27 mouse cellular contexts compared by ENCODE assay signal in the genomic region with DNA sequence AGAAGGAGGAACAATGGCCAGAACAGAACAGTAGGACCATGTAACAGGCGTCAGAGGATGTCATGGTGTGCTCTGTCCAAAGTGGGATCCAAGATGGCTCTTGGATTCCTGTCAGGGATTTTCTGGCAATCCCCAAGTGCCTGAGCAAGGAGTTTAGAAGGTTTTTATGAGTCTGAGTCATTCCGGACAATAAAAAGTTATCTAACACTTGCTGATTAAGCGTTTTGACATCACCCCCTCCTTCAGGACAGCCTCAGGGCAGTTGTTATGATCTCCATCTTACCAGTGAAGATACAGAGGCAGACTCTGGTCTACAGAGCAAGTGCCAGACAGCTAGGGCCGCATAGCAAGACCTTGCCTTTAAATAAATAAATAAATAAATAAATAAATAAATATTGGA. TPM values are rescaled to one million over a fixed set of nuclear protein-coding genes. Genes with fewer than 3 reads are reported as not detected.
DNase-seq lines count a peak whose midpoint lies in the region; ATAC-seq and TF ChIP-seq lines count a peak whose summit lies in the region.
"Had no signal": no experiment of that assay in that cellular context is flagged by ENCODE, and none has a peak within 500 bp of the region (broad histone marks: within the 10 kb centered on the region; RNA-seq: fewer than 3 reads in every experiment).

No protein-coding gene starts in this region.

- no peak overlapping the region for H3K4me2 ChIP-seq in intestine, embryonic 16.5 days (ENCODE audit: low read depth, low read length)
- H3K4me2 ChIP-seq: embryonic facial prominence, embryonic 12.5 days; embryonic facial prominence, embryonic 15.5 days; heart, embryonic 13.5 days; hindbrain, embryonic 14.5 days had no signal

- 66% methylated on average over 4 of the region's 4 CpGs for WGBS in intestine, embryonic 16.5 days
- WGBS in small intestine, adult 2 months, result 34% methylated on average over 4 of the region's 4 CpGs
- WGBS in cerebellum, adult 2 months, result 86% methylated on average over 4 of the region's 4 CpGs

- ATAC-seq in intestine, embryonic 16.5 days, result peak; percentile 65
- ATAC-seq in monocyte, adult 5-6 weeks (replicated peaks; ENCODE audit: insufficient number of reproducible peaks, low FRiP score, low TSS enrichment, poor library complexity, severe bottlenecking), result no peak
- ATAC-seq: forebrain, embryonic 14.5 days; forebrain, postnatal 0 days; hindbrain, postnatal 0 days; inflammation-experienced regulatory T-cells, adult 6 months; Patski had no signal

- H3K27ac ChIP-seq in intestine, embryonic 16.5 days (ENCODE audit: low read length), result no peak overlapping the region
- H3K27ac ChIP-seq in small intestine, adult 2 months (ENCODE audit: insufficient read depth, low read depth, low read length), result peak overlapping the region; percentile 94
- H3K27ac ChIP-seq in cerebellum, adult 2 months (ENCODE audit: insufficient read depth, low read length), result no peak overlapping the region
- H3K27ac ChIP-seq: embryonic facial prominence, embryonic 12.5 days; embryonic facial prominence, embryonic 15.5 days; heart, adult 2 months; heart, embryonic 10.5 days; heart, embryonic 13.5 days; hindbrain, embryonic 14.5 days; hindbrain, postnatal 0 days had no signal

- no peaks in the 10 kb centered on the region for H3K9me3 ChIP-seq in intestine, embryonic 16.5 days (ENCODE audit: control insufficient read depth, low read length)
- H3K9me3 ChIP-seq: embryonic facial prominence, embryonic 12.5 days; embryonic facial prominence, embryonic 15.5 days; heart, embryonic 10.5 days; heart, embryonic 13.5 days had no signal

- H3K36me3 ChIP-seq in intestine, embryonic 16.5 days (ENCODE audit: control insufficient read depth, insufficient read depth, low read length), result no peaks in the 10 kb centered on the region
- no peaks in the 10 kb centered on the region for H3K36me3 ChIP-seq in small intestine, adult 2 months (ENCODE audit: control insufficient read depth, insufficient read depth, low read length)
- H3K36me3 ChIP-seq: embryonic facial prominence, embryonic 12.5 days; embryonic facial prominence, embryonic 15.5 days; heart, embryonic 10.5 days; heart, embryonic 13.5 days had no signal

- H3K9ac ChIP-seq in intestine, embryonic 16.5 days (ENCODE audit: low read depth, low read length), result no peak overlapping the region
- H3K9ac ChIP-seq: embryonic facial prominence, embryonic 12.5 days; embryonic facial prominence, embryonic 15.5 days; forebrain, postnatal 0 days; heart, embryonic 13.5 days; hindbrain, embryonic 14.5 days had no signal

- no peak overlapping the region for H3K4me3 ChIP-seq in intestine, embryonic 16.5 days (ENCODE audit: low read length)
- no peak overlapping the region for H3K4me3 ChIP-seq in small intestine, adult 2 months (ENCODE audit: low read depth, low read length)
- H3K4me3 ChIP-seq in cerebellum, adult 2 months (replicated peaks; ENCODE audit: insufficient read depth, low read depth, low read length), result no peak overlapping the region
- H3K4me3 ChIP-seq: embryonic facial prominence, embryonic 12.5 days; embryonic facial prominence, embryonic 15.5 days; heart, adult 2 months; heart, embryonic 10.5 days; heart, embryonic 13.5 days had no signal

- peaks cover 4% of the 10 kb centered on the region; the same call in 1 of the 2 replicates for H3K4me1 ChIP-seq in intestine, embryonic 16.5 days (ENCODE audit: control insufficient read depth, insufficient read depth, low read length)
- H3K4me1 ChIP-seq in small intestine, adult 2 months (ENCODE audit: control insufficient read depth, insufficient read depth, insufficient read length, low read length), result peaks cover 37% of the 10 kb centered on the region
- H3K4me1 ChIP-seq in cerebellum, adult 2 months (ENCODE audit: control insufficient read depth, insufficient read depth, low read length), result no peaks in the 10 kb centered on the region
- H3K4me1 ChIP-seq: embryonic facial prominence, embryonic 12.5 days; embryonic facial prominence, embryonic 15.5 days; heart, embryonic 10.5 days had no signal

- DNase-seq in 3T3-L1 (ENCODE audit: low read depth, low spot score), result peak; percentile 62
- peak; percentile 23 for DNase-seq in NIH3T3 (ENCODE audit: low read depth)
- no peak for DNase-seq in gastrocnemius, postnatal 10 days
- no peak for DNase-seq in cerebellum, adult 2 months
- DNase-seq: adrenal gland, adult 2 months; adrenal gland, postnatal 14 days; B cell, adult 2 months; cerebellum, adult 11 months; cerebellum, adult 8-10 months; cerebellum, postnatal 14 days; forebrain, postnatal 0 days; gastrocnemius, postnatal 36 days; heart, adult 2 months; heart, postnatal 14 days; heart, postnatal 4 days had no signal

- H3K27me3 ChIP-seq in intestine, embryonic 16.5 days (replicated peaks; ENCODE audit: control insufficient read depth, insufficient read depth, low read length), result no peaks in the 10 kb centered on the region
- H3K27me3 ChIP-seq in small intestine, adult 2 months (ENCODE audit: control insufficient read depth, insufficient read depth, low read length), result no peaks in the 10 kb centered on the region
- H3K27me3 ChIP-seq in cerebellum, adult 2 months (ENCODE audit: control insufficient read depth, insufficient read depth, low read length), result no peaks in the 10 kb centered on the region
- H3K27me3 ChIP-seq: embryonic facial prominence, embryonic 12.5 days; embryonic facial prominence, embryonic 15.5 days; Patski had no signal

- TF ChIP-seq CTCF in small intestine, adult 2 months (IDR thresholded peaks at IDR 0.05; ENCODE audit: extremely low read depth, insufficient read length, insufficient replicate concordance, low read depth, low read length), result no peak
- no peak for TF ChIP-seq CTCF in cerebellum, adult 2 months (IDR thresholded peaks at IDR 0.05; ENCODE audit: borderline replicate concordance, insufficient read depth, low read depth, low read length)

- no peak for TF ChIP-seq POLR2A in small intestine, adult 2 months (IDR thresholded peaks at IDR 0.05; ENCODE audit: low read depth, low read length)
- TF ChIP-seq POLR2A in cerebellum, adult 2 months (IDR thresholded peaks at IDR 0.05; ENCODE audit: borderline replicate concordance, insufficient read depth, low read length), result no peak

RNA-seq across cellular contexts. Expression of gene Nek6, which starts 42.6 kb away (rescaled TPM):
- polyA plus RNA-seq in intestine, embryonic 16.5 days (2015; fragmentation: Nextera tagmentation; extraction: Ambion mirVana), result 124 and 128 TPM in 2 replicates
- polyA plus RNA-seq in small intestine, adult 2 months (2012; rRNA removed), result 24.6 and 173 TPM in 2 replicates
- 0.39 to 0.57 TPM (median 0.53 TPM) in 3 replicates for total RNA-seq in monocyte, adult 5-6 weeks (2017)
- 10 to 100 TPM; 17.2 to 17.5 TPM for total RNA-seq in gastrocnemius, postnatal 10 days (2021)
- 26.8 and 28.0 TPM in 2 replicates for polyA plus RNA-seq in cerebellum, adult 2 months (2012; rRNA removed)

Comparison
In these comparisons a context has a peak if more than half of its experiments do, and no peak if none do; other contexts are left out.
1. DNase-seq: peak in 3T3-L1 (single experiment) and NIH3T3 (single experiment); none in gastrocnemius, postnatal 10 days (single experiment) and cerebellum, adult 2 months (0 of 2).